Mouse (Mus musculus) cerebellum, adult 8-10 months (tissue): ENCODE measurements at regions not wholly inside any gene's neighbourhood (a gene's known extent, or its start where the extent isn't known, plus 50 kb on each side); places are given as distances from the start of the nearest gene placed in this dataset.

Source experiments
- DNase-seq: peaks from one replicate; pipeline ENCODE4 v3.0.0; 2022

DNA sequence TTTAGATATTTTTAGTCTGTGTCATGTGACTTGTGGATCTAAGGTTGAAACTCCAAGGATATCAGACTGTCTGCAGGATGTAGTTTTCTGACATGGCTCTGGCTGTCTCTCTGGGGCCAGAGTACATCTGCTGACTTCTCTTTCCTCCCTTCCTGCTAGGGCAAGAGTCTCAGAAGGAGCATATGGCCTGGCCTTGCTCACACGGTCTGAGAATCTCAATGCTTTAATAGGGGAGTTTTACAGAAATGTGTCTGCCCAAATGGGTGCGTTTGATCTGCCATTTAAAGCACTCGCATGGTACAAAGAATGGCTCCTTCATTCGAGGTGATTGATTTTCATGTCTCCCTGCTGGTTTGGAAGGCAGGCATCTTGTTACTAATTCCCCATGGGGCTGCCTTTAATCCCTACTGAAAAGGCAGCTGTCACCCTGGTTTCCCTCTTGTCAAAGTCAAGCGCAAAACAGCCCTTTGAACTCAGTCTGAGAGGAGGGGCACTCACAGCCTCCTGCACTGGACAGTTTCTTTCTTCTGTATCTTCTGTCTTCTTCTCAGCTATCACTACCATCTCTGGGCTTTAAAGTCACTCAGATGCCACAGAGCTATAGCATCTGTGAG is 199.7 kb upstream of the Eef2kmt start:
- no peak for DNase-seq

DNA sequence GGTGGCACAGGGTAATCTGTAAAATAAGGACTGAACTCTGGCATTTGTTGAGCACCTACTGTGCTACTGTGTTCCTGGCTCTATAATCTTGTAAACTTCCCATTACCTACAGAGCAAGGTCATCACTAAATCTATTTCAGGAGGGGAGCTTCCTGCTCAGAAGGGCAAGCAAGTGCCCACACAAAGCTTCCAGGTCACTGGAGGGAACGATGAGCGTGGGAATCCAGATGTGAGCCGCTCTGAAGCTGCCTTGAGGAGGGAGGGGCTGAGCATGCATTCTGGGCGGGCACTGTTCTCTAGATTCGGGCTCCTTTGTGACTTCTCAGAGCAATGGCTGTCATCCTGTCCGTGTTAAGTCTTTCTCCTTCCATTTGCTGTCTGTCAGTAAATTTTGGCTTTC is 198.5 kb upstream of the Eef2kmt start:
- no peak for DNase-seq

- DNase-seq, result no peak
These were observed 197.2 kb upstream of the Eef2kmt start for GRCm38 (mm10) chr16:5452971-5453370.

DNA sequence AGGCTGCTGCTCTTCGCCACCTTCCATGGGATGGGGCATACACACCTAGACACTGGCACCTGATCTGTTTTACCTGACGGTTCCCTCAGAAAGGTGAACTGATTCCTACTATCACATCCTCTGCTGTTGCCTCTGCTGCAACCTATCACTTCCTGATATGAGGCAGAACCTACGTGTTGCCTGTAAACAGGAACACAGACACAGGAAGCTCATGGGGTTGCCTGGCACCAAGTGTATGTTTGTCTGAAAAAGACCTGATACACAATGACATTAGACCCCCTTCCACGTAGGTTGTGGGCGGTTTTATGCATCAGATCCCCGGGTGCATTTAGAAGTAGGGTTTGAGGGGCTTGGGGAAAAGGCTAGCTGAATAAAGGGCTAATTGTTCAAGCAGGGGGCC is 190.0 kb upstream of the Eef2kmt start:
- DNase-seq, result no peak

DNA sequence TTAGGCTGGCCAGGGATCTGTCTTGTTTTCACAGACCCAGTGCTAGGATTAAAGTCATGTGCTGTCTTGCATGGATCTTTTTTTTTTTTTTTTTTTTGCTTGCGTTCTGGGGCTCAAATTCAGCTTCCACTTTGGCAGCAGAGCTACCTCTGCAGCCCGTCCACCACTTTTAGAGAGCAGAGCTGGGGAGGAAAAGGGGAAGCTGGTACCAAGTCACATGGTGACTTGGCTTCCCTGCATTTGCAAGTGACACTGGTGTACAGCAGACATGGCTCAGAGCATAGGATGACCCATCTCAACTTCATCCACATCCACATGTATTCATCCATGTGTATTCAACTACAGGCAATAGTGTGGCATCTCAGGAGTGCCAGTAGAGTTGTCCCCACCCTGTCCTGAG is 189.0 kb upstream of the Eef2kmt start:
- no peak for DNase-seq

DNA sequence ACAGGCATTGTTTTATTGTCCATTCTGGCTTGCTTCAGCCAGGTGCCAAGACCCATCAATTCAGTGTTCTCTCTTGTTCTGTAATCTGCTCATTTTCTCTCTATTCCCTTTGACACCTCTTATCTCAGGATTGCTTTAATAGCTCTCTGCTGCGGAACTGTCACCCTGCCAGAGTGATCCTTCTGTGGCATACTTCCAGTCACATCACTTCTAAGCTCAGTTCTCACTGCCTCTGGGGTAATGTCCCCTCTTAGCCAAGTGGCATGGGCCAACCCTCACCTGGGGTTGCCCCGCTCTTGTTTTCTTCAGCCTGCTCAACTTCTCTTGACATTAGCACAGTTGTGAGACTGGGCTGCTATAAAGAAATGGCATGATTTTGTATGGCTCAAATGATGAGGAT is 183.9 kb upstream of the Eef2kmt start:
- DNase-seq, result no peak

DNA sequence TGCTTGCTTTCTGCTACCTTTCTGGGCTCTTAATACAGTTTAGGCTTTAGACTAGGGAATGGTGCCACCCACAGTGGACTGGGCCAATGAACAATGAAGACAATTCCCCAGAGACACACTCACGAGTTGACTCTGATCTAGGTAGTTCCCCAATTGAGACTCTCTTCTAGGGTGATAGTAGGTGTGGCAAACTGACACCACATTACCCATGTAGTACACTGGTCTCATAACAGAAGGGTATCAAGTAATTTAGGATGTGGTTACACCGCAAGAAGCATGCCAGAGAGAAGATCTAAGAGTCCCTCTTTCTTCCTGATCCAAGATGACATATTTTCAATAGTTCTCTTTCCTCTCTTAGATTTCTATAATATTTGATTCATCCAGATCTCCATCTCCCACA is 182.6 kb upstream of the Eef2kmt start:
- DNase-seq, result no peak

GRCm38 (mm10) chr16:5431689-5432088 is 175.9 kb upstream of the Eef2kmt start:
- DNase-seq, result no peak

DNA sequence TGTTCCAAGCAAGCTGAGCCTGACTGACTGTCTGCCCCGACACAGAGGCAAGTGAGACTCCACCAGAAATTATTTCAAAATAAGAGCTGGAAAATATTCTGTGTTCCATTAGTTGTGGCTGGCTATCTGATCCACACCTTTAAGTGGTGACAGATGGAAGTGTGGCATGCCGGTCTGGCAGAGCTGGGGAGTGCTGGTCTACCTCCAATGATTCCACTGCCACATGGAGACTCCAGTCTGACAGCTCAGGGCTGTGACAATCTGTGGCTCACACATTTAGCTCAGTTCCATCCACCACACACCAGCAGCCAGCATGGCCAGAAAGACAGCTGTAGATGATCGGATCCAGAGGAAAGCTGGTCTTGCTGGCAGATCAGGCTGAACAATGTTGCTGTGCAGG is 175.3 kb upstream of the Eef2kmt start:
- peak; percentile 77 for DNase-seq

DNA sequence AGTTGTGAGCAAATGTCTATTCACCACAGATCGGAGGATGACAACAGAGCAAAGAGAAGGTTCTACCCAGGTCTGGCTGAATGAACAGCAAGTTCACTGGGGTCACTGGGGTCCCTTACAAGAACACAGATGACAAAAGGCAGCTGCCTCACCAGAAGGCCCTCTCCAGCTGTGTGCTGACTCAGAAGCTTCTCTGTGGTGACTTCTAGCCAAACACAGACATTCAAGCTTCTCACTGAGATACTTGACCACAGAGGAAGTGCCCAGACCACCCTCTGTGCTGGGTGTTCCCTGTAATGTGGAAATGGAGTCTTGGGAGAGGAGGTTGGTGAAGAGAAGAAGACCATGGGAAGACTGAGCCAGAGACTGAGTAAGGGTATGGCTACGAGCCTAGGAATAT is 173.7 kb upstream of the Eef2kmt start:
- DNase-seq, result no peak

DNA sequence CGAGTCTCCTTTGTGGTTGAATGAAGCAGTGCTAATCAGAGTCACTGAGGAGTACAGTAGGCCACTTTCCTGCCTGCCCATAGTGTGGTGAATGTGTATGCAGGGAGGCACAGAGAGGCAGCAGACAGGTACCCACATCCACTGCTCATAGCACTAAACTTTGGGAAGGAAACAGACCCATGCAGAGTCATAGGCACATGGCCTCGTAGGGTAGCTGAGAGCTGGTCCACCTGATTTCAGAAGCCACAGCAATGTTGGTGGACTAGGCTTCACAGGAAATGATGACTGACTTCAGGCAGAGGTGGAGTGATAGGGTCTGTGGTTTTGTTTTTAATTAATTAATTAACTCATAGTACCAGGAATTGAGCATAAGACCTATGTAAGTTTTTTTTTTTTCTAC is 170.1 kb upstream of the Eef2kmt start:
- DNase-seq, result no peak

GRCm38 (mm10) chr16:5422041-5422440 is 166.3 kb upstream of the Eef2kmt start:
- no peak for DNase-seq

GRCm38 (mm10) chr16:5421591-5421990 is 165.8 kb upstream of the Eef2kmt start:
- DNase-seq, result no peak

GRCm38 (mm10) chr16:5419467-5419866 is 163.7 kb upstream of the Eef2kmt start:
- DNase-seq, result no peak

GRCm38 (mm10) chr16:5418462-5419197 is 162.8 kb upstream of the Eef2kmt start:
- no peak for DNase-seq

DNA sequence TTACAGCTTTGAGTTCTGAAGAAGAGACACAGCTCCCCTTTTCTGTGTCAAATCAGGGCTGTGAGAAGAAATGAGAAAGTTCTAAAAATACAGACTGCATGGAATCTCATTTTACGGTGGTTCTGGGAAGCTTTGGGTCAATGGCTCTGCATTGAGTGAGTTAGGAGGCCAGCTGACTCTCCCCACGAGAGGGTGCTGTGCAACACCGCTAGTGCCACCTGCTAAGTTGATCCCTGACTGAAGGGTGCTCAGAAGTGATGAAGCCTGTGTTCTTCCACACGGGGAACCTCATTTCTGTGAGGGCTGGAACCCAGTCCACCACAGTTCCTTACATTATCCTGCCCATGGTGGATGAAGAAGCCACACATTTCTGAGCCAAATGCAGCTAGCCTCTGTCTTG is 159.5 kb upstream of the Eef2kmt start:
- no peak for DNase-seq

GRCm38 (mm10) chr16:5411819-5412385 is 156.1 kb upstream of the Eef2kmt start:
- DNase-seq, result no peak

GRCm38 (mm10) chr16:5406711-5407110 is 150.9 kb upstream of the Eef2kmt start:
- DNase-seq, result peak; percentile 9

DNA sequence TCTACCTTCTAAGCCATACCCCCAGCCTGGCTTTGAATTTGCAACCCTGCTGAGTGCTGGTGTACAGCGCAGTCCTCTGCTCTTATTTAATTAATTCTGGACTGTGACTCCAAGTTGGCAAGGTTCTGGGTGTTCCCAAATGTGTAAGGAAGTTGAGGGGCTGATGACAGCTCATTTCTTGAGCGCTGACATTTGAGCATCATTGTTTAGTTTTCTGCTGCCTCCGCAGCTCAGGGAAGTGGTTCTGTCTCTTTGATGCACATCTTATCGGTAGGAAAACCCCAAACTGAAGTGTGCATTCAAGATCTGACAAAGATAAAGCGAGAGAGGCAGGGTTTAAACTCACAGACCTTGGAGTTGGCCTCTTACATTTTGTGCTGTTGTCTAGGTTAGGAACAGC is 137.6 kb upstream of the Eef2kmt start:
- DNase-seq, result no peak

GRCm38 (mm10) chr16:5382930-5383329 is 127.1 kb upstream of the Eef2kmt start:
- DNase-seq, result no peak

GRCm38 (mm10) chr16:5382228-5382884 is 126.6 kb upstream of the Eef2kmt start:
- DNase-seq, result no peak

DNA sequence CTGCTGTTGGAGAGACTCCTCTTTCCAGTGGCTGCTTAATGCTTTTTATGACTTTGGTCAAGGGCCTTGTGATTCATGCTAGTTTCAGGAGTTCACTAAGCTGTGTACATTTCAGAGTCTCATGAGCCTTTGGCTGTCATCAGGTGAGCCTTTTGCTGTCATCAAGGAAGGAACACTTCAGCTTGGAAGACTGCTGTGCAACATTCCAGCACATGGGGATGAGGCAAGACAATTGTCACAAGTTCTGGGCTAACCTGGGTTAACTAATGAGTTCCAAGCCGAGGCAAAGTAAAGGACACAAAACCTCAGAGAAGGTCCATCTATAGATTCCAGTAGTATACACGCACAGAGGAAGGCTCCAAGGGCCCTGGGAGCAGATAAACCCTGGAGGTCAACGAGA is 124.8 kb upstream of the Eef2kmt start:
- no peak for DNase-seq

DNA sequence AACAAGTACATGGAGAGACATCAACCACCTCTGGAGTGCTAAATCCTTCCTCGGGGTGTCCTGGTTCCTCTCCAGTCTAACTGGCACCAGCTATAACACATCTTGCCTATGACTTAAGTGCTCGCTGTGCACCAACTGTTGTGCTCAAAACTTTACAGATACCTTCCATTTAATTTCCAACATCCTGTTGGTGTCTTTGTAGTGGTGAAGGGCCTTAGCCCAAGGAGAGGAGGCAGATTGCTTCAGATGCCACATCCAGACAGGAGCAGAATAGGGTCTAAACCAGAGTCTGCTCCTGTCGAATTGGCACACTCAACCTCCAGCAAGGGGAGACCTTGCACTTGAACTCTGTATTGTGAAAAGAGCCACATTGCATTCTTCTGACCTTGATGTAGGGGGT is 121.2 kb upstream of the Eef2kmt start:
- DNase-seq, result no peak
